8 mouse cellular contexts compared by ENCODE assay signal in the genomic region with DNA sequence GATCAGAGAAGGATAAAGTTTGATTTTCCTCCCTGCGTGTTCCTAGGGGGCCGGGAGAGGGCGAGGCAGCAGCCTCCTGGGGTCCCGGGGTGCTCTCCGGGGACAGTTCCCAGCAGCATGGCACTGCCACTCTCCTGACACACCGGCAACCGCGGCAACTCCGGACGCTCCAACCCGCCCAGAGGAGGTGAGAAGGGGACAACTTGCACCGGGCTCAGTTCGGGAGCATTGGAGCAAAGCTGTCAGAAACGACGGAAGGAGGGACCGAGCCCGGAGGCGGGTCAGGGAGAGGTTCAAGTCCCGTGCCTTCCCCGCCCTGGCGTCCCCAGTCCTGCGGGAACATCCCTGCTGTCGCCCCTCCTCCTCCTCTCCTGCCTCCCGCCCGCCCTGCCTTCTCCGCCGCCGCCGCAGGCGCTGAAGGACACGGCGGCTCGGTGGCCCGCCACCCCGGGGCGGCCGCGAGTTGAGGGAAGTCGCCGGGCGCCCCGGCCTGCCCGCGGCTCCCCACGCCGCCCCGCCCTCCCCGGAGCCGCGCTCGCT. TPM values are rescaled to one million over a fixed set of nuclear protein-coding genes. Genes with fewer than 3 reads are reported as not detected.
DNase-seq lines count a peak whose midpoint lies in the region; ATAC-seq and TF ChIP-seq lines count a peak whose summit lies in the region.

TSS of gene Gm10322 (plus strand) at position 83 of the 540 bp plus-strand sequence.

- no peaks in the 10 kb centered on the region for H3K9me3 ChIP-seq in limb, embryonic 15.5 days
- H3K9me3 ChIP-seq in midbrain, embryonic 14.5 days (ENCODE audit: control insufficient read depth, low read length): no peaks in the 10 kb centered on the region

- peaks cover 2% of the 10 kb centered on the region; the same call in 1 of the 2 replicates for H3K4me1 ChIP-seq in cortical plate, adult 2 months (ENCODE audit: control insufficient read depth, insufficient read depth, low read length)
- H3K4me1 ChIP-seq in limb, embryonic 15.5 days: peaks cover 26% of the 10 kb centered on the region
- peaks cover 14% of the 10 kb centered on the region for H3K4me1 ChIP-seq in midbrain, embryonic 14.5 days (ENCODE audit: control insufficient read depth, insufficient read depth, low read length)
- H3K4me1 ChIP-seq in testis, adult 2 months (ENCODE audit: control insufficient read depth, insufficient read depth, low read length): peaks cover 7% of the 10 kb centered on the region

- ATAC-seq in inflammation-experienced regulatory T-cells, adult 6 months: peak; percentile 33
- peak; percentile 66 for ATAC-seq in limb, embryonic 15.5 days (ENCODE audit: insufficient number of reproducible peaks, low FRiP score, low TSS enrichment, low read depth)
- ATAC-seq in midbrain, embryonic 14.5 days (ENCODE audit: low FRiP score, low TSS enrichment): peak; percentile 80

- TF ChIP-seq CTCF in cortical plate, adult 2 months (IDR thresholded peaks at IDR 0.05; ENCODE audit: extremely low read depth, insufficient read depth, low read length): no peak
- TF ChIP-seq CTCF in testis, adult 2 months (IDR thresholded peaks at IDR 0.05; ENCODE audit: control insufficient read depth, insufficient read depth, insufficient replicate concordance, low read depth, low read length): no peak

- H3K27me3 ChIP-seq in limb, embryonic 15.5 days: no peaks in the 10 kb centered on the region
- H3K27me3 ChIP-seq in midbrain, embryonic 14.5 days (ENCODE audit: control insufficient read depth, insufficient read depth, low read length): no peaks in the 10 kb centered on the region
- H3K27me3 ChIP-seq in testis, adult 2 months (ENCODE audit: control insufficient read depth, insufficient read depth, low read length): no peaks in the 10 kb centered on the region

- peak within 1 kb of the TSS; percentile 89 for H3K4me2 ChIP-seq in limb, embryonic 15.5 days
- peak within 1 kb of the TSS; percentile 85 for H3K4me2 ChIP-seq in midbrain, embryonic 14.5 days (ENCODE audit: low read length)

- DNase-seq in right cerebral cortex, adult 18-20 months: peak; percentile 50
- no peak for DNase-seq in right cerebral cortex, postnatal 25 days
- DNase-seq in gastrocnemius, adult 8-10 months (ENCODE audit: low spot score in 2 of 2): peak; percentile 61 to 71
- DNase-seq in midbrain, embryonic 14.5 days: peak; percentile 79

- no peak within 1 kb of the TSS for H3K27ac ChIP-seq in cortical plate, adult 2 months (ENCODE audit: insufficient read depth, low read length)
- peak within 1 kb of the TSS; percentile 90 for H3K27ac ChIP-seq in limb, embryonic 15.5 days
- peak within 1 kb of the TSS; percentile 92 for H3K27ac ChIP-seq in midbrain, embryonic 14.5 days (replicated peaks; ENCODE audit: low read depth, low read length)
- 0 out of 2 replicates have a peak within 1 kb of the TSS, but pooled peaks have one; percentile 12 for H3K27ac ChIP-seq in testis, adult 2 months (ENCODE audit: control insufficient read depth, insufficient read depth, low read depth, low read length)

- peak within 1 kb of the TSS; percentile 95 for H3K9ac ChIP-seq in limb, embryonic 15.5 days
- peak within 1 kb of the TSS; percentile 88 for H3K9ac ChIP-seq in midbrain, embryonic 14.5 days (replicated peaks; ENCODE audit: low read length)

- H3K4me3 ChIP-seq in cortical plate, adult 2 months (ENCODE audit: insufficient read depth, low read length): peak within 1 kb of the TSS; percentile 95
- peak within 1 kb of the TSS; percentile 91 for H3K4me3 ChIP-seq in limb, embryonic 15.5 days
- peak within 1 kb of the TSS; percentile 84 for H3K4me3 ChIP-seq in midbrain, embryonic 14.5 days (replicated peaks; ENCODE audit: low read depth, low read length)
- H3K4me3 ChIP-seq in testis, adult 2 months (ENCODE audit: control insufficient read depth, low read depth, low read length): peak within 1 kb of the TSS; percentile 73

- WGBS in limb, embryonic 15.5 days: under 1% methylated on average over 43 of the region's 51 CpGs
- under 1% methylated on average over 51 of the region's 51 CpGs for WGBS in midbrain, embryonic 14.5 days

- no peak for TF ChIP-seq POLR2A in cortical plate, adult 2 months (IDR thresholded peaks at IDR 0.05; ENCODE audit: extremely low read depth, insufficient read depth, low read length)
- TF ChIP-seq POLR2A in testis, adult 2 months (IDR thresholded peaks at IDR 0.05; ENCODE audit: control insufficient read depth, low read depth, low read length): no peak

- no peaks in the 10 kb centered on the region for H3K36me3 ChIP-seq in limb, embryonic 15.5 days
- H3K36me3 ChIP-seq in midbrain, embryonic 14.5 days (ENCODE audit: control insufficient read depth, insufficient read depth, low read length): no peaks in the 10 kb centered on the region
- H3K36me3 ChIP-seq in testis, adult 2 months (ENCODE audit: control insufficient read depth, insufficient read depth, low read length): no peaks in the 10 kb centered on the region

RNA-seq across cellular contexts. Expression of gene Gm10322, which starts in this region (rescaled TPM):
- not detected in 2 replicates for polyA plus RNA-seq in cortical plate, adult 2 months (2012; rRNA removed)
- not detected for total RNA-seq in gastrocnemius, adult 8-10 months (2022)
- not detected for polyA plus RNA-seq in inflammation-experienced regulatory T-cells, adult 6 months (2017; shearing (Covaris generic))
- polyA plus RNA-seq in limb, embryonic 15.5 days (2015; fragmentation: Nextera tagmentation; extraction: Ambion mirVana): not detected in 2 replicates
- polyA plus RNA-seq in midbrain, embryonic 14.5 days (2014; fragmentation: Nextera tagmentation; extraction: Ambion mirVana): not detected in 2 replicates
- not detected in 2 replicates for polyA plus RNA-seq in testis, adult 2 months (2012; rRNA removed)

Comparison
In these comparisons a context has a peak if more than half of its experiments do, and no peak if none do; other contexts are left out.
1. Peak in DNase-seq in gastrocnemius, adult 8-10 months; RNA of the gene not detected or under 1 TPM.
2. Peak in ATAC-seq in inflammation-experienced regulatory T-cells, adult 6 months; RNA of the gene not detected or under 1 TPM.
3. Peak in ATAC-seq, H3K4me3 ChIP-seq, H3K27ac ChIP-seq, H3K9ac ChIP-seq and H3K4me2 ChIP-seq in limb, embryonic 15.5 days; RNA of the gene not detected or under 1 TPM.
4. Peak in DNase-seq, ATAC-seq, H3K4me3 ChIP-seq, H3K27ac ChIP-seq, H3K9ac ChIP-seq and H3K4me2 ChIP-seq in midbrain, embryonic 14.5 days; RNA of the gene not detected or under 1 TPM.